Mouse (Mus musculus) olfactory bulb, adult 2 months (tissue): ENCODE data around the gene Rbks. TPM values are rescaled to one million over a fixed set of nuclear protein-coding genes. Genes with fewer than 3 reads are reported as not detected.
A peak's percentile ranks its signal among the peaks of the same experiment; 100 is the strongest.

Experiments
- H3K27ac ChIP-seq: fragments of 200-500 bp; 2 replicates; pipeline ENCODE4 v1.5.1; 2012; ENCODE audit warnings: low read depth, low read length; ENCODE audit not compliant: insufficient read depth
- H3K4me1 ChIP-seq: fragments of 200-500 bp; 2 replicates; pipeline ENCODE4 v1.6.1; 2012; ENCODE audit warnings: low read length; ENCODE audit not compliant: control insufficient read depth, insufficient read depth
- H3K4me3 ChIP-seq: fragments of 200-500 bp; 2 replicates; pipeline ENCODE4 v1.5.1; 2012; ENCODE audit warnings: mild to moderate bottlenecking, low read depth, low read length, moderate library complexity; ENCODE audit not compliant: insufficient read depth
- CTCF ChIP-seq: fragments of 200-500 bp; IDR thresholded peaks from 2 replicates; pipeline ENCODE4 v1.5.1; 2012; ENCODE audit warnings: low read depth, mild to moderate bottlenecking, low read length, moderate library complexity; ENCODE audit not compliant: insufficient read depth
- POLR2A ChIP-seq: fragments of 200-500 bp; IDR thresholded peaks from 2 replicates; pipeline ENCODE4 v1.6.1; 2012; ENCODE audit warnings: mild to moderate bottlenecking, low read depth, low read length, moderate library complexity; ENCODE audit not compliant: insufficient read depth
- WGBS: fragments of 180-500 bp; shearing (Covaris S2); methylation state at CpG from one replicate; pipeline ENCODE4 v1.1.7; 2018; 5-methylcytosine and 5-hydroxymethylcytosine counted together
- polyA plus RNA-seq: library from polyadenylated mRNA; stranded (reverse); fragments of >200 nt; gene quantifications from 2 replicates; pipeline ENCODE4 v1.2.4, GENCODE M21; 2012; ENCODE audit warnings: low replicate concordance; ENCODE audit not compliant: missing spikeins, insufficient read depth, insufficient read length

Rbks gene
- polyA plus RNA-seq, result not detected in 2 replicates

DNA sequence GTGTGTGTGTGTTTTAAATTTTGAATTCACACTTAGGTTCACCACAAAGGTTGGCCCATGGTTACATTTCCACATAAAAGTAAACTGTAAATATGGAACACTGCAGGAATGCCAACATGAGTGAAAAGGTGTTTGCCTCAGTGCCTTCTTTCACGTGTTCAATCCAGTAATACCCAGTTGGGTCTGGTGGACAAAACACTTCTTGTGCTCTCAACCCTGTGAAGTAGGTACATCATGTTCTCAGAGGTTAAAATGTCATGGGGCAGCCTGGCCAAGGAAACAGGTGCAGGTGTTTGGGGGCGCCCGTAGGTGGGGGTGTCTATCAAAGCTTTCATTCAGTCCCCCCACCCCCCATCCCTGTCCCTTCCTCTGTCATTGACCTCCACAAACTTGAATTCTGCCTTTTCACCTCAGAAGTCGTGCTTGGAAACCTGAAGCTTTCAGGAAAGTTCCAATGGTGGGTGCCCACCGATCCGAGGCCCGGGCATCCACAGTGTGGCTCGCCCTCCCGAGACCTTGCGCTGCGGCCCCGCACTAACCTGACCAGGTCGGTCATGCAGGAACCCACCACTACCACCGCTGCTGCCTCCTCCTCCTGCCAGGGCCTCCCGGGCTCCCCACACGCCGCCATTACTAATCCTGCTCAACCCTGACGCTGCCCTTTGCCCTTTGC, at the start of gene Rbks:
Gene Rbks (minus strand): TSS at position 657 of the 673 bp plus-strand sequence.
- 4% methylated on average over 18 of the region's 18 CpGs for WGBS
- H3K27ac ChIP-seq, result peak within 1 kb of the TSS; percentile 87
- TF ChIP-seq POLR2A (no peak; the same call in 1 of the 2 replicates), CTCF (no peak)
- H3K4me3 ChIP-seq, result peak within 1 kb of the TSS; percentile 78
- 0 out of 2 replicates have a peak, but pooled peaks cover 3% of the 10 kb centered on the region for H3K4me1 ChIP-seq

DNA sequence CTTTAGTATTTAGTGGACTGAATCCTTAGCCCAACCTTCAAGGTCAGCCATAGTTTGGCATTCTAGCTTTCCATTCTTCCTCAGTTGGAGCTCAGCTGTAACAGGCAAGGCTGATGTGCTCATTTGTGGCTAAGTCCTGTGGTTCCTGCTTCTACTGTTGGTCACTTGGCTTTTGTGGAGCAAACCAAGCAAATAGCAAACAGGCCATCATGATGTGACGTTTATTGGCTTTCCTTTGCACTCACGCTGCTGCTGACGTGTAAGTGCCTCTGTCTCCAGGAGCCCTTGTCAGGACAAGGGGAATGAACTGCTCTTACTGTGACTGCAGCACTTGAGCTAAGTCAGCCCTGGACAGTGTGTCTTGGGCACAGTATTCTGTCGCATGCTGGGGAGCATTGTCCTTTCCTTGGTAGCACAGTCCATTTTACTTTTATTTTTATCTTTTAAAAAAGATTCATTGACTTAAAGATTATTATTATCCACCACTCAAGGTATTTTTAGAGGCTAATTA, 45.1 kb upstream of the Rbks start:
- 58% methylated on average over 4 of the region's 4 CpGs for WGBS
- TF ChIP-seq POLR2A, result no peak
- TF ChIP-seq CTCF, result no peak
- Histone ChIP-seq H3K4me1 (peaks cover 3% of the 10 kb centered on the region), H3K4me3 (no peak overlapping the region), H3K27ac (no peak overlapping the region)

DNA sequence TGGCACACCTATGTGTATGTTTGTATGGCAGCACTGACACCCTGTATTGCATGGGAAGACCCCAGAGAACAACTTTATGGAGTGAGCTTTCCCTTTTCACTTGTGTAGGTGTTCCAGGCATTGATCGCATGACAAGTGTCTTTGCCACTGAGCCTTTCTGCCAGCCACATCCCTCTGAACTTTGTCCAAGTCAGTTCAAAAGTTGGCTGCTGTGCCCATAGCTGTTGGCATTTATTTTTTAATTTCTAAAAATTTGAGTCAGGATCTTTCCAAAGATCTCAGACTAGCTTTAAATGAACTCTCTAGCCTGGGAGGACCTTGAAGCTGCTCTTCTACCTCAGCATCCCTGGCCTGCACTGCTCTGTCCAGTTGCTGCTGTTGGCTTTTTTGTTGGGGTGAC, 44.5 kb upstream of the Rbks start:
- TF ChIP-seq POLR2A (no peak), CTCF (no peak)
- Histone ChIP-seq H3K27ac (no peak overlapping the region), H3K4me1 (peaks cover 3% of the 10 kb centered on the region), H3K4me3 (no peak overlapping the region)
- 96% methylated on average over 1 of the region's 1 CpGs for WGBS

DNA sequence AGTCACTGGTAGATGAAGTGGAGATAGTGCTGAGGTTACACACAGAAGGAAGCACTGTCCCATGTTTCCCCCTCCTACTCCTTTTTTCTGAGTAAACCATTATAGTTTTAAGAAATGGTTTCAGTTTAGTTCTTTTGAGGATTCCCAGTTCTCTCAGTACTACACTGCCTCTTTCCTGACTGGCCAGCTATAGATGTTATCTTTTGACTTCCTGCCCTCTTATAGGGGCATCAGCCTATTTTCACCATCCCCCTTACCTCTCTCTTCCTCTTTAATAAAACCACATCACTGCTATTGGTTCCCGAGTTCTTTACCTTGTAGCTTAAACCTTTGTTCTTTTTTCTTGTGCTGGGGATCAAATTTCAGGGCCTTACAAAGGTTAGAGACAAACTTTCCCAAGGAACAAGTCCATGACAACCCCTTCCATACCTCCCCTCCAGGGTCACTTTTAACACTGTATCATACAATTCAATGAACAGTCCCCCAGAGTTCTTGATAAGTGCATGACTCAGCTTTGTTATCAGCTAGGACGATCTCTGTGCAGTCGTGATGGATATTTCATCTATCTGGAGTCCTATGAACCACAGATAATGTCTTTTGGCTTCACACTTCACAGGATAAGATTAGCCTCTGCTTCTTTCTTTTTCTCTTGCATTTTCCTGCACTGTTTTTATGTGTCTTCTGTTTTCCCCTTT, 35.4 kb upstream of the Rbks start:
- 69% methylated on average over 3 of the region's 3 CpGs for WGBS
- Histone ChIP-seq H3K4me3 (no peak overlapping the region), H3K27ac (no peak overlapping the region), H3K4me1 (no peaks in the 10 kb centered on the region)
- TF ChIP-seq CTCF (no peak), POLR2A (no peak)

DNA sequence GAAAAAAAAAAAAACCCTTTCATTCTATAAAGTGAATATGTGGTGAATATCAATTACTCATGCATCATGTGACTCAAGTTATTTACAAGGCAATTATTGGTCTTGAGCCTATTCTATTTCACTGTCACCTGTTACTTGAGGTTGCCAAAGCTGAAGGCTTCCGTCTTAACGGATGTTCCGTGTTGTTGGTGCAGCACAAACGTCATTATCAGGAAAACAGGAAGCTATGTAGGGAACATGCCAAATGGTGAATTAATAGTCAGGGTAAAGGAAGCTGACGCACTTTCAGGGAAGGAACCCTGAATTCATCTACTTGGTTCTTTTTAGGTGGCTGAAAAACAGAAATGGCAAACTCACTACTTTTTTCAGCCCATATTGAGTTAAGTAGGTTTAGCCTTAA, 30.0 kb upstream of the Rbks start:
- WGBS, result 78% methylated on average over 5 of the region's 5 CpGs
- TF ChIP-seq CTCF (no peak), POLR2A (no peak)
- H3K4me1 ChIP-seq, result no peaks in the 10 kb centered on the region
- H3K27ac ChIP-seq, result no peak overlapping the region
- H3K4me3 ChIP-seq, result no peak overlapping the region

DNA sequence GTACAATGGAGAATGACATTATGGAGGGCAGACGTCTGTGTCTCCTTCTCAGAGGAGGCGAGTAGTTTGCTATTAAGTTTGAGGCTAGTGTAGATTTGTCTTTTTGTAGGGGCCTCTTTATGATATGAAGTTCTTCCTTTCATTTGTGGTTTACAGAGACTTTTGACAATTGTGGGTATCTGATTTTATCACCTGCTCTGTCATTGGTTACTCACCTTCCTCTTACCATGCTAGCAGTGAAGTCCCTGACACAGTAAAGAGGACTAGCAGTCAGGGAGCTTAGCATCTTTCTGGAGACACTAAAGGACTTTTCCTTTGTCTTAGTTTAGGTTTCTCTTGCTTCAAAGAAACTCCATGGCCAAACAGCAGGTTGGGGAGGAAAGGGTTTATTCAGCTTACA, 28.5 kb upstream of the Rbks start:
- no peak overlapping the region for H3K27ac ChIP-seq
- no peaks in the 10 kb centered on the region for H3K4me1 ChIP-seq
- TF ChIP-seq POLR2A, result no peak
- H3K4me3 ChIP-seq, result no peak overlapping the region
- WGBS, result 90% methylated on average over 2 of the region's 2 CpGs

DNA sequence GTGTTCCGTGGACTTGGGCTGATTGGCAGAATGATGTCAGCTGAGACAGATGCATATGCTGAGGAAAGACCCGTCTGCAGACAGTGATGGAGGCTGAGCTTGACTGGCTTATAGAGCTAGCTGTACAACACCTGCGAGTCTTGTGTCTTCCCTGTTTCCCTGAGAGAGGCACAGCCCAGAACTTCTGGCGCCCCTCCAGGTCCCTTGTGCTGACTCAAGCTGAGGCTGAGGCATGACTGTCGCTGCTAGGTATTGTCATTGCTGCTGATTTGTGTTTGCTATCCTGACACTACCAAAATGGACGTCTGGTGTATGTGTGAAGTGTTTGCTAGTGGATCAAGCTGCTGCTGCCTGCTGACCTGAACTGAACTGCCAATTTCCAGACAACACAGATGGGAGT, 27.1 kb upstream of the Rbks start:
- H3K4me1 ChIP-seq, result no peaks in the 10 kb centered on the region
- WGBS, result 79% methylated on average over 6 of the region's 6 CpGs
- no peak overlapping the region for H3K27ac ChIP-seq
- TF ChIP-seq POLR2A (no peak), CTCF (no peak)
- H3K4me3 ChIP-seq, result no peak overlapping the region

DNA sequence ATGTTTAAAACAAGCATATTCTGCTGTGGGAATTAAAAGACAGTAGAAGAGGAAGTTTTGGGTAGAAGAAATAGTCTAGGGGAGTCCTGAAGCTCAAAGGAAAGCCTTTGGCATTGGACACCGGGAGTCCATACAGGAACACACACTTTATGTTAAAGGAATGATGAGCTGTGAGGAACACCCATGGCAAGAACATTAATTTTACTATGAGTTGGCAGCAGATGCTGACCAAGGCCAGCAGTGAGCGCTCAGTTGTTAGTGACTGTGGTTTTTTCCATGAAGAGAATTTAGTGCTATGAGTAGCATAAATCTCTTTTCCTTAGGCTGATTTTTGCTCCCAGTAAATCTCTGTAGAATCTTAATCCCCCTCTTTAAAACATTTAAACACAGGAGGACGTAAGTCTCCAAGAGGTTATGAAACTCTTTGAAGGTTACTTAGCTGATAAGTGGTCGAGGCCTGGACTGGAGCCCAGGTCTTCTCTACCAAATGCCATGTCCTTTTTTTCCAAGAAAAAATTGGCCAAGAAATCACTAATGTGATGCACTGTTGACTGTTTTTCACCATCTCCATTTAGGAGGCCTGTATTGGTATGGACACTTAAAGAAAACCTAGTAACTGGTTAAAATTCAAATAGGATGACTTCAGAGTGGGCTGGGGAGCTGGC, 18.2 kb upstream of the Rbks start:
- H3K27ac ChIP-seq, result no peak overlapping the region
- no peak overlapping the region for H3K4me3 ChIP-seq
- whole genome bisulfite sequencing, result 88% methylated on average over 4 of the region's 4 CpGs
- no peak for TF ChIP-seq POLR2A
- no peak for TF ChIP-seq CTCF
- no peaks in the 10 kb centered on the region for H3K4me1 ChIP-seq

DNA sequence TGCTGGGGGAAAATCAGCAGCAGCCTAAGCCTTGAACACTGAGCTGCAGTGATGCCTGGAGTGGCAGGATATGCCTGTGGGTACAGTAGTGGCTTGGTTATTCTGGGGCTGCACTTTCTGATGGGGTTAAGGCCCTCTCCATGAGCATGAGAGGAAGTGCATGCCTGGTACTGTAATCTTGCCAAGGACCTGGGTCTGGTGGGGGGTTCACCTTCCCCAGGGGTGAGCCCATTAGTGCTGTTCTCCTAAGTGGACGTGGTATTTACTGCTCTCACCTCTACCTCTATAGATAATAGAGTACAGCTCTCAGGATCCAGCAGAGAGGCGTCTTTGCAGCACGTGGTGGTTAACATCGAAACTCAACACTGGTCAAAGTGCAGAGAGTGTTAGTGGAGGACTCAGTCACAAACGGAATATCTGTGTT, 16.4 kb upstream of the Rbks start:
- Histone ChIP-seq H3K4me3 (no peak overlapping the region), H3K4me1 (no peaks in the 10 kb centered on the region), H3K27ac (no peak overlapping the region)
- TF ChIP-seq POLR2A (no peak), CTCF (no peak)
- WGBS, result 89% methylated on average over 5 of the region's 5 CpGs
